Mouse (Mus musculus): Measurements from ENCODE around the gene Tubb2b. TPM values are rescaled to one million over a fixed set of nuclear protein-coding genes. Genes with fewer than 3 reads are reported as not detected.
A peak's percentile ranks its signal among the peaks of the same experiment; 100 is the strongest.

The Tubb2b gene
- not detected in 2 replicates for total RNA-seq (2015; ENCODE audit: low replicate concordance)
- 1.4 TPM in 1 of 2 replicates, not detected in the other for total RNA-seq (2017; ENCODE audit: low replicate concordance)

DNA sequence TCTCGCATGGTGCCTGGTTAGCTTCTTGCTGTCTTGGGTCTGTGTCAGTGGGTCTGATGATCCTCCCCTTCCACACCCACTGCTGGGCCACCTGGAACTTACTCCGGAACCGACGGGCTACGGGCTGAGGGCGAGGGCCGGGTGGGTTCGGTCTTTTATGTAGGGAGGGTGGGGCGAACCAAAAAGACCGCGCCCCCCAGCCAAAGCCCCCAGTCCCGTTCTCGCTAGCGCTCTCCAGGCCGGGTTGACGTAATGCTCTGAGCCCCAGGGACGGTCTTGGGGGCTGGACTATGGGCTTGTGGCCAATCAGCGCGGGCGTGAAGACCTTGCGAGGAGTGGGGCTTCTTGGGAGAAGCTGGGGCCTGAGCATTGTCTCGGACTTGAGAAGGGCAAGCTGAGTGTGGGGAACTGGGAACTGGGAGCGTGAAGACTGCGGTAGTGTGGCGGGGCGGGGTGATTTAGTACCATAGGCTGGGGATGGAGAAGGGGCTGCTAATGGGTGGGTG is at the start of gene Tubb2b:
Gene Tubb2b (minus strand): TSS at position 241 of the 506 bp plus-strand sequence.
- ATAC-seq (replicated peaks; ENCODE audit: low FRiP score, poor library complexity, severe bottlenecking): no peak

DNA sequence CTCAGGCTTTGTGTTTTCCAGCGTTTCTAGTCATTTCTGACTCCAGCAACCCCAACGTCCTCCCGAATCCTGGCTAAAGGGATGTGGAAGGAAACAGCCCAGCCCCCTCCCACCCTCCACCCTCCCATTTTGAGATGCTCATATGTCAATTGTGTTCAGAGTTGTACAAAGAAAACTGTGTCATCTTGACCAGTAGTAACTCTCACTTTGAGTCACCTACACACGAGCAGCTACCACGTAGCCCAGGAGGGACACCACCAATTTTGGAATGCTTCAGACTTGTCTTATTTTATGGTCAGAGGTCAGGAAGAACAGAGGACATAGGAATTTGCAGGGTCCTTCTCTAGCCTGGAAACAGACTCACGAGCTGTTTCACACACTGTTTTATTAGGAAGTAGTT is 43.8 kb upstream of the Tubb2b start:
- no peak for ATAC-seq (replicated peaks; ENCODE audit: low FRiP score, poor library complexity, severe bottlenecking)

DNA sequence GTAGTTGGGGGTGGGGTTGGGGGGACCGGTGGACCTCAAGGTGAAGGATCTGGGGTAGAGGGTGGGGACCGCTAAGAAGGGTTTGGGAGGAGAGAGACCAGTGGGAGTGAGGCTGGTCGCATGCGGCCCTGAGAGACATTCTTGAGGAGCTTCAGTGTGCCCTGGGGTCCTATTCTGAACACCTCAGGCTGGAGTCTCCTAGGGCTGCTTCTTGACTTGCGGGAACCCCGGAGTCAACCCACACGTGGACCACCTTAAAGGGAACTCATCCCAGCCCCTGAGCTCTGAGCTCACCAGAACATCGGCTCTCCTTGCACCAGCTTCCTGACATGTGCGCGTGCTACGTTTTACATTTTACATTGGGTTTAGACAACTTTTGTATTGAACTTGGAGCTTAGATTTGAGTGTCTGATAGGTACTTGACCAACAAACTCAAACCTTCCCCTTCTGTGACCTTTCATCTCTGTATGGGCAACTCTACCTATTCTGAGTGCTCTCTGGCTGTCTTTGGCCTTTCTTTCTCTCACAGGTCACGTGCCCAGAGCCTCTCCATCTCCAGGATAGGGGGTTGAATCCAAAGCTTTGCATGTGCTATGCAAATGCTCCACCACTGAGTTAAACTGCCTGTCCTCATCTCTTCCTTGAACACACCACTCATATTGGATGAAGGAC is 33.2 kb upstream of the Tubb2b start:
- ATAC-seq (replicated peaks; ENCODE audit: low FRiP score, poor library complexity, severe bottlenecking): no peak

DNA sequence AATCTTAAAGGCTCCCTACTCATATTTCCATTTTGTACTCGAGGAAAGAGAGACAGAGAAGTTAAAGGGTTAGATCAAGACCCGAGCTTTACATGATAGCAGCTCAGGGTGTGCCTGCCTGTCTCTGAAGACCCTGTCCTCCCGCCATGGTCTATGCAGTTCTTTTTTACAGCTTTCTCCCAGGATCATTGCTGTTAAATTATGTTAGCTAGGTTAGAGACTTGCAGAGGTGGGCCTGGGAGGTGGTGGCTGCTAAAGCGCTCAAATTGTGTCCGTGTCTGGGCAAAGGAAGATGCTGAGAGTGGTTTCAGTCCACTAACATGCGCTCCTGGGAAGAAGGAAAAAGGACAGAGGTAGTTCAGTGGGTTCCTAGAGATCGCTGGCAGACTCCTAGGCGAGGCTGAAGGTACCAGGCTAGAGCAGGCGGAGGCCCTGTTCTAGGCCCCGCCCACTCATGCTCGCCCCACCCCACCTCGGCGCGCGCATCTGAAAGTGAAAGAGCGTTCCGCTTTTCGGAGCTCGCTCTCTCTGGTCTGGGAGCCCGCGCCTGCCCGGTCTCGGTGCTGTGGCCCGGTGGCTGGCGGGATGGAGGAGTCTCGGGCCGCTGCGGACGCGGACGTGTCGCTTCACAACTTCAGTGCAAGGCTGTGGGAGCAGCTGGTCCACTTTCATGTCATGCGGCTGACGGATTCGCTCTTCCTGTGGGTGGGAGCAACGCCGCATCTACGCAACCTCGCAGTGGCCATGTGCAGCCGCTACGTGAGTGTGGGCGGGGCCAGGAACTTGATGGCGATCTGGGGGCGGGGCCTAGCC is 32.4 kb upstream of the Tubb2b start, which contains the start of gene Psmg4:
Gene Psmg4 (plus strand): TSS at position 474 of the 813 bp plus-strand sequence.
- ATAC-seq (replicated peaks; ENCODE audit: low FRiP score, poor library complexity, severe bottlenecking): peak; percentile 97

DNA sequence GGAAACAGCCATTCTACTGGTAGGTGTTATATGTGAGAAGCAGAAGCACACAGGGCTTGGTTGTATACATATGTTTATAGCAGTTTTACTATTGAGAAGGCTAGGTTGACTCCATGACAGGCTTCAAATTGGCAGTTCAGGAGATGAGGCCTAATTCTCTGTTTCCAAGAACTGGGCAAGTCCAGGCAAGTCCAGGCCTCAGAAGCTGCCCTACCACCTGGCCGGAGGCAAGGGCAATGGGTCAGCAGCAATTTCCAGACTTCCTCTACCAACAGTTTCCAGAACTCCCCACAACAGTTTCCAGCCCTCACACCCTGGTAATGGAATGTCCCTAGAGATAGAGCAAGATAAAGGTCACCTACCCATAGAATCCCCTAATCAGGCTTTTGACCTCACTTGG is 29.7 kb upstream of the Tubb2b start:
- ATAC-seq (replicated peaks; ENCODE audit: low FRiP score, poor library complexity, severe bottlenecking): no peak

DNA sequence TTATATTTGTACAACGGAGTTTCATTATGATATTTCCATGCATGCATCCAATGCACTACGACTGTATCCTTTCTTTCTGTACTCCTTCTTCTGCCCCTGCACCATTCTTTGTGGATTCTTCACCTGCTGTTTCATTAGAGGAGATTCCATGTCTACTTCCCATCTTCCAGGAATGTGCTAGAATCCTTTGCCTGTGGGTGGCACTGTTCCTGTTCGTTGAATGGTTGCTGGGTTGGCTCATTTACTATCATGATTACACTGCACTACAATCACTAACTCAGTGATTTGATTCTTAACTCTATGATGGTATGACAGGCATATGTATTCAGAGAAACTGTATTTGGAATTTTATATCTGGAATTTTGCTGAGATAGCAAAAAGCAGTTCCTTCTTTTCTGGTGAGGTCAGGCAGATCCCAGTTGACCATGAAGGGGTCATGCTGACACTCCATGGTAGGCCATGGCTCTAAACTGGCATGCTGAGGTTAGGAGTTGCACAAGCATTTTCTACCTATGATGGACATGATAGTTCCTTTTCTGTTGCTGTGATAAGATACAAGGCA is 27.4 kb upstream of the Tubb2b start:
- no peak for ATAC-seq (replicated peaks; ENCODE audit: low FRiP score, poor library complexity, severe bottlenecking)

DNA sequence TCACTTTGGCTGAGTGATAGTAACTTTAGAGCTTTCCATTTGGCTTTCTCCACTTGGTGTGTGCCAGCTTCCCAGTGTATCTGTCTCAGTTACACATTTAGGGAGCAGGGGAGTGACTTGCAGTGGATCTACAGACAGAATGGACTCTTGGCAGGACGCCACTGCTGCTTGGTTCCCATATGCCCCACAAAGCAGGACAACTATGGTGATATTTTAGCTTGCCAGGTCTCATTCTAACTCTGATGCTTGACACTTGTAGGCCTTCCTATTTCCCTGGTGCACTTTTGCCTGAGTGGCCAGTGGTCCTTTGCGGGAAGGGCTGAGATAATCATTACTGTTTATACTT is 26.5 kb upstream of the Tubb2b start:
- no peak for ATAC-seq (replicated peaks; ENCODE audit: low FRiP score, poor library complexity, severe bottlenecking)

DNA sequence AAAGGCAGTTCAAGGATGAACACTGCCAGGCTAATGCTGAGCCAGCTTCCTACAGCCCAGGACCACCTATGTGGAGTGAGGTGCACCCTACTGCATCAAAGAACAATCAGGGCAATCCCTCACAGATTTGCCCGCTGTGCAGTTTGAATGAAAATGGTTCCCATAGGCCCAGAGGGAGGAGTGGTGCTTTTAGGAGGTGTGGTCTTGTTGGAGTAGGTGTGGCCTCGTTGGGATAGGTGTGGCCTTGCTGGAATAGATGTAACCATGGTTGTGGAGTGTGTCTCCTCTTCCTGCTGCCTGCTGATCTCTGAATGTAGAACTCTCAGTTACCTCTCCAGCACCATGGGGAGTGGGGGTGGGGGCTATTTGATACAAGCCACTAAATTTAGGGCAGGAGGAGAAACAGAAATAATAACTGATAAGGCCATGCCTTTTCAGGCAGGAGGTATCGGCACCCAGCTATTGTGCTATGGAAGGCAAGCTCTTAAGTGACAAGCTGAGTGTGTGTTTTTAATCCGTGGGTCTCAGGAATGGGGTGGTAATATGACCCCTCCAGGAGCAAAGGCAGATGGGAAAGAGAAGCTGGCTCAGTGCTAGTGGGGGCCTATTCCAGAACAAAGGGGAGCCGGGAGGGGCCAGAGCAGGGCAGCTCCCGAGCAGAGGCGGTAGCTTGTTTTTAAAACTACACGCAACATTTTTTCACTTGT is 26.0 kb upstream of the Tubb2b start:
- ATAC-seq (replicated peaks; ENCODE audit: low FRiP score, poor library complexity, severe bottlenecking): no peak

DNA sequence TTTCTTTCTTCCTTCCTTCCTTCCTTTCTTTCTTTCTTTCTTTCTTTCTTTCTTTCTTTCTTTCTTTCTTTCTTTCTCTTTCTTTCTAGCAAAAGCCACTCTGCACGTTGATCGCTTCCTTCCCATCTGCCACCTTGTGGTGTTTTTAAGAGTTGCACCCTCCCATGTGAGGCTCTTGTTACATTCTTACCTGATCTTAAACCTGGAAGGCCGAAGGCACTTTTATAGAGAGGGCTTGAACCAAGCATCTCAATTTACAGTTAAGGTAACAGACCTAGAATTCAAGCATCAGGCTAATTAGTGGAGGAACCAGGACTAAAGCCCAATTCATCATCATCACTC is 24.6 kb upstream of the Tubb2b start:
- ATAC-seq (replicated peaks; ENCODE audit: low FRiP score, poor library complexity, severe bottlenecking): no peak

DNA sequence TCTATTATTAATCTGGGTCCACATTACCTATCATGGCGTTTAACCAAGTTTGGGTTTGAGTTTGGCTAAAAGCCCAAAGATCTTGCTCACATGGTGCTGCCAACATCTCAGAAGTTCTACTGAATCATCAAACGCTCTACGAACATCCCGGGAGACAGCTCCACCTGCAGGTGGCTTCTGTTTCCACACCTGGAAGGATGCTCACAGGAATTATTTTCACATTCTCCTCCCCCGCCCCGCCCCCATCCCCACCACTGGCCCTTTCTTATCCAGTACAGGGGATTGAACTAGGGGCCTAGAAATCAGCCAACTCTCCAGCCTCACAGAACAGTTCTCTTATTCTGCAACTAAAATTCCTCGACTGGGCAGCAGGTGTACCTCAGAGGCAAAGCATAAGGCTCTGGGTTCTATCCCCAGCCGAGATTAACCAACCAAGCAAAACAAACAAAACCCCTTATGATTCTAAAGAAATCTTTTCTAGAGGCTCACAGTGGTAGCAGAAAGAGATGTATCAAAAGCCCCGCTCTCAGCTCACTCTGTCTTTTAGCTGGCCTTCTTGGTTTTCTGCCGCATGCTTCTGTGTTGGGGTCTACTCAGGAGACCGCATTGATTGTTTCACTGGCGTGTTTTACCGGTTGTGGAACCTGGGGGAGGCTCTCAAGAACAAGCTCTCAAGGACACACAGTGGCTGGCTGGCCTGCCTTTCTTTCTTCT is 24.1 kb upstream of the Tubb2b start:
- ATAC-seq (replicated peaks; ENCODE audit: low FRiP score, poor library complexity, severe bottlenecking): peak; percentile 61

DNA sequence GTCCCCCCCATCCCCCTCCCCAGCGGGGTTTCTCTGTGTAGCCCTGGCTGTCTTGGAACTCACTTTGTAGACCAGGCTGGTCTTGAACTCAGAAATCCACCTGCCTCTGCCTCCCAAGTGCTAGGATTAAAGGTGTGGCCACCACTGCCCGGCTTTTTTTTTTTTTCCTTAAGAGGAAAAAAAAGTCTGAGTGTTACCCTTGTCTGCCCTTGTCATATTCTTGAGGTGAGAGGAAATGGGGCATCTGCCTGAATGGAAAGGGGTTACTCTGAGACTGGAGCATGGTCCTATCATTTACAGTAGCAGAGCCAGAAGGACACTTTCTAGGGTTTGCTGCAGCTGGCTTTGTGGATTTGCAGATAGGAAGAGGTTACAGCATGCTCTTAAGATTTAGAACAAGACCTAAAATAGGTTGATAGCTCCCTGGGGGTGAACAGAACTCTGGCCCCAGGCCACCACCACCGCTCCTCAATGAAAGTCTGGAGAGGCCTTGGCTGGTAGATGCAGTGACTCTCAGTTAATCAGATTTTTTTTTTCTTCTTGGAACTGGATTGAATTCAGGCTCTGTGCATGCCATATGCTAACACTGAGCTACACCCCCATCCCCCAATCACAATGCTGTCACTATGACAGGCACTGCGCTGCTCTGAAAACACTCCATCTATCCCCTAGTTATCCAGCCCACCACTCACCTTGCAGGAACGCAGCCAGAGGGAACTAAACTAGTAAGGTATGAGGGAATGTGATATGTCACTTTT is 23.2 kb upstream of the Tubb2b start:
- no peak for ATAC-seq (replicated peaks; ENCODE audit: low FRiP score, poor library complexity, severe bottlenecking)

DNA sequence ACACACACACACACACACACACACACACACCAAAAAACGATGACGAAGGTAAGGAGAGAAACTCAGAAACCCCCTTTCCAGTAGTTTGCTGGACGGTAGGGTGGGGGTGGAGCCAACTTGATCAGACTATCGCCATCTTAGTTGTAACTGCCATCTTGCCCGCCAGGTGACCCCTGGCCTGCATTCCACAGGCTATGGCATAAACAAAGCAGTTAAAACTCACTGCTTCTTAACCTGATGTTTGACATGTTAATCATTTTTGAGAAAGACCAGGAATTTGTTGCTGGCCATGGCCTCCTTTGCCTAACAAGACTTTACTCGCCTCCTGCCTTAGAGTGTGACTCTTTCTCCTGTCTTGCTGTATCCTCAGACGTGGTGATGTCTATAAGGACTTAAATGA is 22.4 kb upstream of the Tubb2b start:
- no peak for ATAC-seq (replicated peaks; ENCODE audit: low FRiP score, poor library complexity, severe bottlenecking)

DNA sequence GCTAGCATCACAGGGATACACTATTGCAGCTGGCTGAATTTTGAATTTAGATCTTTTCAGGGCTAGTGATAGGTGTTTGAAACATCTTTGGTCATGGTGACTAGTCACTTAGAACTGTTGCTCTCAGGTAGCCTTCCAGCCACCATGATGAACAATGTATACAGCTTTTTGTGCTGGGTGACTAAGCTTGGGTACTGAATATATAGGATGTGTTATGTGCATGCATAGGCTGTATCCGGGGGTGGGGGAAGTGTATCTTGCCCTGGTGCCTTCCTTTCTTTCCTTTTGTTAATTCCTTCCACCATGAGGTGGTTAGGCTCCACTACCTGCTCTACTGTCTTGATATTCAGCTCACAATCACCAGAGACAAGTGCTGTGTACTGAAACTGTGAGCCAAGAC is 21.2 kb upstream of the Tubb2b start:
- ATAC-seq (replicated peaks; ENCODE audit: low FRiP score, poor library complexity, severe bottlenecking): no peak

DNA sequence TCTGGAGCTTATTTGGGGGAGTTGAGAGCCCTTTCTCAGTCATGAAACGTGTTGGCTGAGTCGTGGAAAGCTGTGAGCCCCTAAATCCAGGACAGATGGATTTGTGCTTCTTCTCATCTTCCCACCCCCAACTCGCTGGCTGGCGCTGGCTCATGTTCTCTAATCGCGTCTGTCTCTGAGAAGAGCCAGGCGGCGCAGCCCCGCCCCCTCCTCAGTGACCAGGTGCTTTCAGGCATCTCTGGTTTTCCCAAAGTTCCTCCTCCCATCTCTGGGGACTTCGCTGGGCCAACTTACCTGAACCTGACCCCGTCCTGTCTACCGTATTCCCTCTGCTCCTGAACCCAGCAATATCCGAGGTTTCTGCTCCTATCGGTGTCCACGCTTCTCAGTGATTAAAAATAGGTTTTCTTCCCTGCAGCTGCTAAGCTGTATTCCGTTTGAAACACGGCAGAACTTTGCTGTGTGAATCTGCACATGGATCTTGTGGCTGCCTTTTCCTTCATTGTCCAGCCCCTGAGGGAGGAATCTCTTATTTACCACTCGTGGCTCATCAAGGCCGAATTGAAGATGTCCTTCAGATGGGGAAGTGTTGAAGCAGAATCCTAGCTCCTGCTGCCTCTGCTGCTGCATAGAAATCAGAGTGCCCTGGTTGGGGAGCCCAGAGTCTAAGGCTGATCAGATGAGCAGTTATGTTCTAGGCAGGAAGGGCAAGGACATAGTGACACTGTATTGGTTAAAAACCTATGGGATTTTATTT is 20.2 kb upstream of the Tubb2b start:
- ATAC-seq (replicated peaks; ENCODE audit: low FRiP score, poor library complexity, severe bottlenecking): no peak

DNA sequence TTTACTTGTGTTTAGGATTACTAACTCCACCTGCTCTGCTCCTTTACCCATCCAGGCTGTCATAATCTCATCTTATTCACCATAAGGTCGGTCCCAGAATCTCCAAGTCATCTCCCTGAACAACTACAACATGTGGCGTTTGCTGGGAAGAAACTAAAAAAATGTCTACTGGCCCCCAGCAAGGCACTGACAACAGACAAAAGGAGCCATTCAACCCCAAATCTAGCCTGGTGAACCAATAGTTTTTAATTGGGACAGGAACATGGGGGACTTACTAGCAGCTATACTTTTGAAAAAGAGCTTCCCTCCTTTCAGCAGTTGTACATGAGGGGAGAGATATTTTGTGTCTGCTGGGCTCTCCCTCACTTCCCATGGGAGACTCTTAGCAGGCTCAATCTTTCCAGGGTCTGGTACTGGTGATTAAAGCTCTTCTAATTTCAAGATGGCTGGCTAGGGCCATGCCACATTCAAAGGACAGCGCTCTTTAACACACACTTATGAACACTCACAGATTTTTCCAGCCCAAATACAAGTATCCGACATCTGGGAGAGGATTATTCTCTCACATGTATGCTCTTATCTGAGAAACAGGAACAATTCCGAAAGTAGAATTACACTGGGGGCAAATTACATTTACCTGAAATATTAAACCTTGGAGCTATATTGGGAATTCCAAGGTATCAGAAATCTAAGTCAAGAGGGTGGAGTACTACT is 19.4 kb upstream of the Tubb2b start:
- no peak for ATAC-seq (replicated peaks; ENCODE audit: low FRiP score, poor library complexity, severe bottlenecking)

DNA sequence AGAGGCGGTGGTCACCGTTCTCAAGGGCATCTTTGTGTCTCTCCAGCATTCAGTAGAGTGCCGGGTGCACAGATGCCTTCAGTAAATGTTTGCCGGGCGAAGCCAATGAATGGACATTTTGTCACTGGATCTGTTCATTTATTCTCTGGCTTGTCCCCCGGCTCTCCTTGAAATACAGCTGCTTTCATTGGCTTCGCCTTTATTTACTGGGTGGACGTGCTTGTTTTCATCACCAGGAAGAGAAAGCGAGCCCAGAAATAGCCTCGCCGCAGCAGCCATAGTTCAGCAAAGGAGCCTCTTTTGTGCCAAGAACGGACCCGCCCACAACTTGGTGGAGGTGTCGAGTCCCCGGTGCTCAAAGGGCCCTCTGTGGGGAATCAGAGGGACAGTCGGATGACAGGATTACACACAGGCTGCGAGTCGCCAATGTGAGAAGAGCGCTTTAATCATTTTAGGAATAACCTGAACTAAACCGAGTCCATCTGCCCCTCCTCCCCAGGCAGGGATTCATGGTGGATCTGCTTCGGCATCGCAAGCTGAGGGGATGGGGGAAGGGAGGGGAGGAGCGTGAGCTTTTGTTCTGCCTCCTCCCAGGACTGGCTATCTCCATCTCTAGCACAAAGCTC is 18.6 kb upstream of the Tubb2b start:
- no peak for ATAC-seq (replicated peaks; ENCODE audit: low FRiP score, poor library complexity, severe bottlenecking)

DNA sequence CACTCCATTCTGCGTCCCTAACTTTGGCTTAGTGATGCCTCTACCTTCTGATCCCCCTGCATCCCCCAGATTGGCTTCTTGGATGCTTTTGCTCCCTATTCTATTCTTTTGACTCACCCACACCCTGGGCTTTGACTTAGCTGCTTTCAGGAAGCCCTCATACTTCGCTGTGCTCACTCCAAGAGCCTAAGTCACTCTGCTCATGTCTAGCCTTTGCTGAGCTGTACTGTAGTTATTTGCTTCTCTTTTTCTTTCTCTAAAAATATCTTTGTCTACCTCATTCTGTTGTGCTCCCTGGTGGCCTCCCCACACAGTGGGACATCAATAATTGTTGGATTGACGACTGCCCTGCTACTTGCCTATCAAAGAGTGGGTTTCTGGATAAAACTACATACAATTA is 17.9 kb upstream of the Tubb2b start:
- ATAC-seq (replicated peaks; ENCODE audit: low FRiP score, poor library complexity, severe bottlenecking): no peak
